Mouse (Mus musculus): ENCODE results near the gene Amy2a1.
"Not testable (repeated sequence)": the region's sequence is repeated elsewhere in the genome, so short reads cannot be mapped to it uniquely, and the experiment has no call there.

The Amy2a1 gene

DNA sequence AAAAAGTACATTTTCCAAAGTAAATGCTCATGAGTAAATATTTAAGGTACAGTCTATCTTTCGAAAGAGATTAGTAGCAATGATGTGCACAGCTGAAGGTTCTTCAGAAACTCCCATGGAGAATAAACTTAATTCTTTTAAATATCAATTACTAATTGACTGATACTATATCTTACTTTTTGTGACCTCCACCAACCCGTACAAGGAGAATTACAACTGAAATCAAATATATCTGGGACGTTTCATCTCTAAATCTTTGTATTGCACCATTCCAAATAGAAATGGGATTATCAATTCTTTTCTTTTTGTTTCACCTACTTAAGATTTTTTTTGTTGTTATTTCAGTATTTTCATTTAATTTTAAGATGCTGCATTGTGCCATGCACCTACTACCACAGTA, at the start of gene Amy2a1:
TSS of gene Amy2a1 (minus strand) at position 101 of the 400 bp plus-strand sequence.
- DNase-seq (ENCODE audit: low read depth) = not testable (repeated sequence)

GRCm38 (mm10) chr3:113574578-113574977, 42.4 kb upstream of the Amy2a1 start:
- no peak for DNase-seq (ENCODE audit: low read depth)

GRCm38 (mm10) chr3:113574138-113574537, 41.9 kb upstream of the Amy2a1 start:
- no peak for DNase-seq (ENCODE audit: low read depth)

GRCm38 (mm10) chr3:113572158-113572557, 39.9 kb upstream of the Amy2a1 start:
- DNase-seq (ENCODE audit: low read depth) = no peak

- DNase-seq (ENCODE audit: low read depth) = no peak
These were observed 7.5 kb upstream of the Amy2a1 start for GRCm38 (mm10) chr3:113539692-113540091.
